Mouse (Mus musculus): ENCODE results near the gene Rpl36a. TPM values are rescaled to one million over a fixed set of nuclear protein-coding genes. Genes with fewer than 3 reads are reported as not detected.

The Rpl36a gene
- polyA plus RNA-seq, 1 experiment from 2014 or later: 289 TPM

- no peak for ATAC-seq (ENCODE audit: insufficient number of reproducible peaks, low FRiP score)
- no peaks in the 10 kb centered on the region for H3K4me1 ChIP-seq (replicated peaks)
- no peak overlapping the region for H3K4me3 ChIP-seq
- H3K4me2 ChIP-seq: no peak overlapping the region
- no peak overlapping the region for H3K27ac ChIP-seq (ENCODE audit: poor library complexity, severe bottlenecking)
- no peaks in the 10 kb centered on the region for H3K9me3 ChIP-seq (replicated peaks)
- no peak overlapping the region for H3K9ac ChIP-seq
- WGBS: 71% methylated on average over 8 of the region's 8 CpGs
- no peaks in the 10 kb centered on the region for H3K36me3 ChIP-seq
- H3K27me3 ChIP-seq (replicated peaks): no peaks in the 10 kb centered on the region
Observed at GRCm38 (mm10) chrX:134566536-134567222, 18.8 kb upstream of the Rpl36a start.

- 82% methylated on average over 4 of the region's 4 CpGs for WGBS
- Histone ChIP-seq H3K9ac (no peak overlapping the region), H3K27ac (ENCODE audit: poor library complexity, severe bottlenecking) (no peak overlapping the region), H3K27me3 (replicated peaks) (no peaks in the 10 kb centered on the region), H3K9me3 (replicated peaks) (no peaks in the 10 kb centered on the region), H3K4me2 (no peak overlapping the region), H3K4me3 (no peak overlapping the region), H3K36me3 (no peaks in the 10 kb centered on the region), H3K4me1 (replicated peaks) (no peaks in the 10 kb centered on the region)
- ATAC-seq (ENCODE audit: insufficient number of reproducible peaks, low FRiP score): no peak
Observed at GRCm38 (mm10) chrX:134577896-134578295, 7.6 kb upstream of the Rpl36a start.

- Histone ChIP-seq H3K4me1 (replicated peaks) (no peaks in the 10 kb centered on the region), H3K4me2 (no peak overlapping the region), H3K9ac (no peak overlapping the region), H3K36me3 (no peaks in the 10 kb centered on the region), H3K4me3 (no peak overlapping the region), H3K9me3 (replicated peaks) (no peaks in the 10 kb centered on the region), H3K27ac (ENCODE audit: poor library complexity, severe bottlenecking) (no peak overlapping the region), H3K27me3 (replicated peaks) (no peaks in the 10 kb centered on the region)
- WGBS: 72% methylated on average over 14 of the region's 14 CpGs
- no peak for ATAC-seq (ENCODE audit: insufficient number of reproducible peaks, low FRiP score)
Observed at GRCm38 (mm10) chrX:134580528-134581305, 4.7 kb upstream of the Rpl36a start.

GRCm38 (mm10) chrX:134582270-134582669, 3.2 kb upstream of the Rpl36a start:
- 73% methylated on average over 11 of the region's 11 CpGs for WGBS

GRCm38 (mm10) chrX:134582888-134583669, 2.4 kb upstream of the Rpl36a start, which contains the start of gene Btk:
Gene Btk (minus strand): TSS chrX:134583570.
- Histone ChIP-seq H3K4me3 (no peak within 1 kb of the TSS), H3K27ac (ENCODE audit: poor library complexity, severe bottlenecking) (no peak within 1 kb of the TSS)

More at GRCm38 (mm10) chrX:134582270-134582669, 3.2 kb upstream of the Rpl36a start:
- H3K27me3 ChIP-seq (replicated peaks): no peaks in the 10 kb centered on the region
- no peaks in the 10 kb centered on the region for H3K36me3 ChIP-seq
- no peak overlapping the region for H3K9ac ChIP-seq
- ATAC-seq (ENCODE audit: insufficient number of reproducible peaks, low FRiP score): no peak
- H3K9me3 ChIP-seq (replicated peaks): no peaks in the 10 kb centered on the region
- no peak overlapping the region for H3K4me2 ChIP-seq
- no peaks in the 10 kb centered on the region for H3K4me1 ChIP-seq (replicated peaks)
- H3K4me3 ChIP-seq: no peak overlapping the region
- H3K27ac ChIP-seq (ENCODE audit: poor library complexity, severe bottlenecking): no peak overlapping the region

GRCm38 (mm10) chrX:134586447-134586846, 993 bp downstream of the Rpl36a start:
- Histone ChIP-seq H3K9ac (peak overlapping the region; percentile 86), H3K27me3 (replicated peaks) (no peaks in the 10 kb centered on the region), H3K27ac (ENCODE audit: poor library complexity, severe bottlenecking) (peak overlapping the region; percentile 89; the same call in 1 of the 2 replicates), H3K4me1 (replicated peaks) (no peaks in the 10 kb centered on the region), H3K9me3 (replicated peaks) (no peaks in the 10 kb centered on the region), H3K36me3 (peaks cover 13% of the 10 kb centered on the region), H3K4me2 (peak overlapping the region; percentile 74), H3K4me3 (peak overlapping the region; percentile 64)
- 34% methylated on average over 8 of the region's 8 CpGs for WGBS
- ATAC-seq (ENCODE audit: insufficient number of reproducible peaks, low FRiP score): no peak

More at GRCm38 (mm10) chrX:134582888-134583669, 2.4 kb upstream of the Rpl36a start, which contains the start of gene Btk:
- H3K4me2 ChIP-seq: no peak within 1 kb of the TSS
- peaks cover 1% of the 10 kb centered on the region; the same call in 1 of the 2 replicates for H3K36me3 ChIP-seq
- no peak within 1 kb of the TSS for H3K9ac ChIP-seq
- H3K4me1 ChIP-seq (replicated peaks): no peaks in the 10 kb centered on the region
- WGBS: 69% methylated on average over 11 of the region's 11 CpGs
- no peaks in the 10 kb centered on the region for H3K27me3 ChIP-seq (replicated peaks)
- ATAC-seq (ENCODE audit: insufficient number of reproducible peaks, low FRiP score): no peak
- no peaks in the 10 kb centered on the region for H3K9me3 ChIP-seq (replicated peaks)

GRCm38 (mm10) chrX:134588261-134588660, 2.8 kb downstream of the Rpl36a start:
- H3K36me3 ChIP-seq: peaks cover 13% of the 10 kb centered on the region
- H3K9ac ChIP-seq: no peak overlapping the region
- no peaks in the 10 kb centered on the region for H3K4me1 ChIP-seq (replicated peaks)
- H3K27me3 ChIP-seq (replicated peaks): no peaks in the 10 kb centered on the region
- WGBS: 77% methylated on average over 4 of the region's 4 CpGs
- ATAC-seq (ENCODE audit: insufficient number of reproducible peaks, low FRiP score): no peak
- H3K4me3 ChIP-seq: no peak overlapping the region
- no peaks in the 10 kb centered on the region for H3K9me3 ChIP-seq (replicated peaks)
- no peak overlapping the region for H3K4me2 ChIP-seq
- H3K27ac ChIP-seq (ENCODE audit: poor library complexity, severe bottlenecking): no peak overlapping the region

GRCm38 (mm10) chrX:134588997-134589396, 3.5 kb downstream of the Rpl36a start:
- H3K9me3 ChIP-seq (replicated peaks): no peaks in the 10 kb centered on the region
- no peak for ATAC-seq (ENCODE audit: insufficient number of reproducible peaks, low FRiP score)
- H3K4me3 ChIP-seq: no peak overlapping the region
- peaks cover 13% of the 10 kb centered on the region for H3K36me3 ChIP-seq
- 84% methylated on average over 3 of the region's 3 CpGs for WGBS
- no peaks in the 10 kb centered on the region for H3K27me3 ChIP-seq (replicated peaks)
- H3K4me1 ChIP-seq (replicated peaks): no peaks in the 10 kb centered on the region
- H3K27ac ChIP-seq (ENCODE audit: poor library complexity, severe bottlenecking): no peak overlapping the region
- H3K9ac ChIP-seq: no peak overlapping the region
- no peak overlapping the region for H3K4me2 ChIP-seq

GRCm38 (mm10) chrX:134589836-134590235, 4.4 kb downstream of the Rpl36a start:
- 56% methylated on average over 5 of the region's 5 CpGs for WGBS
- Histone ChIP-seq H3K9me3 (replicated peaks) (no peaks in the 10 kb centered on the region), H3K4me3 (no peak overlapping the region), H3K27ac (ENCODE audit: poor library complexity, severe bottlenecking) (no peak overlapping the region), H3K36me3 (peaks cover 13% of the 10 kb centered on the region), H3K9ac (no peak overlapping the region), H3K4me2 (no peak overlapping the region), H3K4me1 (replicated peaks) (no peaks in the 10 kb centered on the region), H3K27me3 (replicated peaks) (no peaks in the 10 kb centered on the region)
- no peak for ATAC-seq (ENCODE audit: insufficient number of reproducible peaks, low FRiP score)

GRCm38 (mm10) chrX:134599922-134600565, 14.6 kb downstream of the Rpl36a start:
- no peaks in the 10 kb centered on the region for H3K27me3 ChIP-seq (replicated peaks)
- H3K4me2 ChIP-seq: peak overlapping the region; percentile 70
- H3K27ac ChIP-seq (ENCODE audit: poor library complexity, severe bottlenecking): peak overlapping the region; percentile 71
- 28% methylated on average over 10 of the region's 10 CpGs for WGBS
- peaks cover 6% of the 10 kb centered on the region; the same call in 1 of the 2 replicates for H3K4me1 ChIP-seq (replicated peaks)
- H3K9ac ChIP-seq: peak overlapping the region; percentile 58; the same call in 1 of the 2 replicates
- no peaks in the 10 kb centered on the region for H3K36me3 ChIP-seq
- H3K4me3 ChIP-seq: peak overlapping the region; percentile 60
- H3K9me3 ChIP-seq (replicated peaks): no peaks in the 10 kb centered on the region
- ATAC-seq (ENCODE audit: insufficient number of reproducible peaks, low FRiP score): no peak

Data from heart, embryonic 12.5 days (tissue).